In genomic region chr7:43985657-43986056, GRCm38 (mm10) we compare ENCODE assay signal across 27 mouse cellular contexts. TPM values are rescaled to one million over a fixed set of nuclear protein-coding genes. Genes with fewer than 3 reads are reported as not detected.
"Had no signal": no experiment of that assay in that cellular context is flagged by ENCODE, and none has a peak within 500 bp of the region (broad histone marks: within the 10 kb centered on the region; RNA-seq: fewer than 3 reads in every experiment).

No protein-coding gene starts in this region.

- H3K27me3 ChIP-seq: liver, embryonic 12.5 days; lung, embryonic 15.5 days; midbrain, embryonic 12.5 days; neural tube, embryonic 12.5 days; stomach, embryonic 15.5 days had no signal

- H3K4me2 ChIP-seq: liver, embryonic 12.5 days; lung, embryonic 15.5 days; midbrain, embryonic 12.5 days; neural tube, embryonic 12.5 days; stomach, embryonic 15.5 days had no signal

- H3K36me3 ChIP-seq: liver, embryonic 12.5 days; lung, embryonic 15.5 days; midbrain, embryonic 10.5 days; midbrain, embryonic 12.5 days; neural tube, embryonic 12.5 days; stomach, embryonic 15.5 days had no signal

- H3K9ac ChIP-seq: liver, embryonic 12.5 days; liver, embryonic 14.5 days; lung, embryonic 15.5 days; midbrain, embryonic 12.5 days; neural tube, embryonic 12.5 days; stomach, embryonic 15.5 days had no signal

- H3K27ac ChIP-seq: liver, embryonic 12.5 days; liver, embryonic 14.5 days; lung, embryonic 15.5 days; midbrain, embryonic 10.5 days; midbrain, embryonic 12.5 days; neural tube, embryonic 12.5 days; stomach, embryonic 15.5 days; stomach, postnatal 0 days had no signal

- H3K9me3 ChIP-seq: liver, embryonic 12.5 days; lung, embryonic 15.5 days; midbrain, embryonic 10.5 days; midbrain, embryonic 12.5 days; neural tube, embryonic 12.5 days; stomach, embryonic 15.5 days had no signal

- ATAC-seq: liver, embryonic 12.5 days; lung, postnatal 0 days; midbrain, embryonic 16.5 days had no signal

- H3K4me3 ChIP-seq: liver, embryonic 12.5 days; lung, embryonic 15.5 days; midbrain, embryonic 10.5 days; midbrain, embryonic 12.5 days; myocyte; neural tube, embryonic 12.5 days; stomach, embryonic 15.5 days had no signal

- H3K4me1 ChIP-seq: liver, embryonic 12.5 days; lung, embryonic 15.5 days; midbrain, embryonic 10.5 days; midbrain, embryonic 12.5 days; neural tube, embryonic 12.5 days; stomach, embryonic 15.5 days had no signal

- DNase-seq: lung, adult 18-20 months; lung, postnatal 14 days; lung, postnatal 4 days; midbrain, embryonic 14.5 days; retina, postnatal 1 day; right cerebral cortex, adult 18-20 months; thymus, adult 2 months; thymus, postnatal 25 days; thymus, postnatal 4 days had no signal

RNA-seq across cellular contexts. Expression of gene Klk1b9, which starts 9.8 kb away (rescaled TPM):
- total RNA-seq: megakaryocyte progenitor cell, adult 5-6 weeks; megakaryocyte-erythroid progenitor cell, adult 5-6 weeks had no signal
- polyA plus RNA-seq: liver, embryonic 12.5 days; liver, embryonic 14.5 days; liver, embryonic 16.5 days; lung, embryonic 15.5 days; lung, postnatal 0 days; midbrain, embryonic 10.5 days; midbrain, embryonic 12.5 days; midbrain, embryonic 14.5 days; midbrain, embryonic 16.5 days; myocyte; neural tube, embryonic 12.5 days; neural tube, embryonic 14.5 days; stomach, embryonic 15.5 days; stomach, postnatal 0 days; urinary bladder, adult 2 months had no signal

RNA-seq across cellular contexts. Expression of gene Klk1b11, which starts 10.0 kb away (rescaled TPM):
- total RNA-seq: megakaryocyte progenitor cell, adult 5-6 weeks; megakaryocyte-erythroid progenitor cell, adult 5-6 weeks had no signal
- polyA plus RNA-seq: liver, embryonic 12.5 days; liver, embryonic 14.5 days; liver, embryonic 16.5 days; lung, embryonic 15.5 days; lung, postnatal 0 days; midbrain, embryonic 10.5 days; midbrain, embryonic 12.5 days; midbrain, embryonic 14.5 days; midbrain, embryonic 16.5 days; myocyte; neural tube, embryonic 12.5 days; neural tube, embryonic 14.5 days; stomach, postnatal 0 days; testis, adult 2 months; urinary bladder, adult 2 months had no signal

RNA-seq across cellular contexts. Expression of gene Klk1b1, which starts 19.1 kb away (rescaled TPM):
- total RNA-seq: megakaryocyte progenitor cell, adult 5-6 weeks; megakaryocyte-erythroid progenitor cell, adult 5-6 weeks had no signal
- polyA plus RNA-seq: liver, embryonic 12.5 days; liver, embryonic 14.5 days; liver, embryonic 16.5 days; lung, embryonic 15.5 days; lung, postnatal 0 days; midbrain, embryonic 10.5 days; midbrain, embryonic 12.5 days; midbrain, embryonic 14.5 days; midbrain, embryonic 16.5 days; myocyte; neural tube, embryonic 12.5 days; neural tube, embryonic 14.5 days; spleen, adult 2 months; stomach, embryonic 15.5 days; stomach, postnatal 0 days; urinary bladder, adult 2 months had no signal

RNA-seq across cellular contexts. Expression of gene Klk1b26, which starts 26.3 kb away (rescaled TPM):
- total RNA-seq: megakaryocyte progenitor cell, adult 5-6 weeks; megakaryocyte-erythroid progenitor cell, adult 5-6 weeks had no signal
- polyA plus RNA-seq: liver, embryonic 12.5 days; liver, embryonic 14.5 days; lung, embryonic 15.5 days; lung, postnatal 0 days; midbrain, embryonic 10.5 days; midbrain, embryonic 12.5 days; midbrain, embryonic 14.5 days; midbrain, embryonic 16.5 days; neural tube, embryonic 12.5 days; neural tube, embryonic 14.5 days; spleen, adult 2 months; stomach, embryonic 15.5 days; stomach, postnatal 0 days; urinary bladder, adult 2 months had no signal

RNA-seq across cellular contexts. Expression of gene Klk1b8, which starts 35.2 kb away (rescaled TPM):
- total RNA-seq: megakaryocyte progenitor cell, adult 5-6 weeks; megakaryocyte-erythroid progenitor cell, adult 5-6 weeks had no signal
- polyA plus RNA-seq: liver, embryonic 12.5 days; liver, embryonic 14.5 days; liver, embryonic 16.5 days; lung, embryonic 15.5 days; lung, postnatal 0 days; midbrain, embryonic 10.5 days; midbrain, embryonic 12.5 days; midbrain, embryonic 14.5 days; midbrain, embryonic 16.5 days; myocyte; neural tube, embryonic 12.5 days; neural tube, embryonic 14.5 days; stomach, postnatal 0 days; urinary bladder, adult 2 months had no signal
